Mouse (Mus musculus) lung, embryonic 15.5 days (tissue): ENCODE measurements around the gene Ros1. TPM values are rescaled to one million over a fixed set of nuclear protein-coding genes. Genes with fewer than 3 reads are reported as not detected.

Source experiments
- microRNA-seq: library from miRNA; unstranded; fragments of <30 nt; microRNA quantifications from one replicate; pipeline ENCODE4, GENCODE M21; 2016
- polyA plus RNA-seq: library from polyadenylated mRNA; unstranded; fragments of >200 nt; fragmentation: Nextera tagmentation; extraction: Ambion mirVana; gene quantifications from 2 replicates; pipeline ENCODE4 v1.2.1, GENCODE M21; 2015

The Ros1 gene
- polyA plus RNA-seq, 1 experiment from 2014 or later: 0.07 TPM

Small RNA genes within 50 kb of the gene (microRNA-seq; reads per million reads assigned to microRNA genes)
- not detected for gene Gm24084

Other genes starting within 250 kb of the Ros1 start
- gene Vgll2, start 172.7 kb downstream of the Ros1 start, polyA plus RNA-seq: 0.13 and 0.15 TPM in 2 replicates
- gene Dcbld1, start 38.4 kb upstream of the Ros1 start, polyA plus RNA-seq: 28.1 and 29.2 TPM in 2 replicates
- not detected in 2 replicates for gene Gm26741, start 163.5 kb upstream of the Ros1 start, polyA plus RNA-seq
- gene Gopc, start 186.9 kb upstream of the Ros1 start, polyA plus RNA-seq: 22.3 and 22.7 TPM in 2 replicates
- not detected in 2 replicates for gene Nepn, start 193.7 kb upstream of the Ros1 start, polyA plus RNA-seq
- 10.9 and 11.8 TPM in 2 replicates for gene Nus1, start 222.3 kb upstream of the Ros1 start, polyA plus RNA-seq